Mouse (Mus musculus): ENCODE results near the gene Impg1.

DNA sequence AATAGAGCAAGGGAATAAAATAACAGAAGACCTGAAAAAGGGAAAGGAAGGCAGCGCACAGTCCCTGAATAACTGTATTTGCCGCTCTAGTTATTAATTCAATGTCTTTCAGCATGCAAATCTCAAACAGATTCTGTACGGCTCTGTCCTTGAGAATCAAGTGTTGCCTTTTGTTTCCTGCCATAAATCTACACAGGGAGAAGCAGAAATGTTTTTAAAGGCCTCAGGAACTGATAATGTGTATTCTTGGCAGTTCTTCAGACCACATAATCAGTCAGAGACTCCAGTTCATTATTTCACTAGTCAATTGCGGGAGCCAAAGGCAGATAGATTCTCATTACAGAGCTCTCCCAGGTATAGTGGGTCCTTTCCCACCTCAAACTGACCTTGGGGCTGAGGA, 82.6 kb downstream of the Impg1 start:
- TF ChIP-seq CTCF (IDR thresholded peaks at IDR 0.05 in 2 of 3, conservative IDR thresholded peaks at IDR 0.05 in 1 of 3; ENCODE audit: control insufficient read depth in 1 of 3, insufficient read depth in 1 of 3, low read depth in 2 of 3, low read length in 3 of 3, poor library complexity in 1 of 3, severe bottlenecking in 1 of 3): no peak
- TF ChIP-seq ETS1 (IDR thresholded peaks at IDR 0.05; ENCODE audit: low read depth, low read length): no peak
- no peak for TF ChIP-seq USF1 (IDR thresholded peaks at IDR 0.05; ENCODE audit: low read depth, low read length)
- TF ChIP-seq TAL1 (IDR thresholded peaks at IDR 0.05; ENCODE audit: low read length): no peak
- no peak for TF ChIP-seq ZMIZ1 (IDR thresholded peaks at IDR 0.05; ENCODE audit: low read depth, low read length)
- TF ChIP-seq MYC (IDR thresholded peaks at IDR 0.05; ENCODE audit: low read depth, low read length): no peak
- TF ChIP-seq E2F4 (IDR thresholded peaks at IDR 0.05; ENCODE audit: borderline replicate concordance, low read depth, low read length): no peak
- TF ChIP-seq UBTF (IDR thresholded peaks at IDR 0.05; ENCODE audit: borderline replicate concordance, insufficient read depth, low read depth, low read length): no peak
- no peak for TF ChIP-seq SIN3A (IDR thresholded peaks at IDR 0.05; ENCODE audit: low read length)
- TF ChIP-seq POLR2A (IDR thresholded peaks at IDR 0.05; ENCODE audit: control insufficient read depth in 1 of 2, insufficient read depth in 1 of 2, low read depth in 1 of 2, low read length in 2 of 2, poor library complexity in 1 of 2): no peak
- no peak for TF ChIP-seq USF2 (IDR thresholded peaks at IDR 0.05; ENCODE audit: borderline replicate concordance in 1 of 2, insufficient read depth in 1 of 2, low read depth in 1 of 2, low read length in 2 of 2)
- TF ChIP-seq KAT2A (conservative IDR thresholded peaks at IDR 0.05; ENCODE audit: low read depth, low read length): no peak
